Mouse (Mus musculus) liver, embryonic 13.5 days (tissue): Measurements from ENCODE around the gene Afmid. TPM values are rescaled to one million over a fixed set of nuclear protein-coding genes. Genes with fewer than 3 reads are reported as not detected.
A peak's percentile ranks its signal among the peaks of the same experiment; 100 is the strongest.
"Not testable (repeated sequence)": the region's sequence is repeated elsewhere in the genome, so short reads cannot be mapped to it uniquely, and the experiment has no call there.

Experiments
- ATAC-seq: fragments of 200-750 bp; cut with Nextera tagmentation; 2 replicates; pipeline ENCODE4 v1.8.0; 2017; ENCODE audit warnings: low read depth, mild to moderate bottlenecking, moderate number of reproducible peaks, moderate library complexity
- DNase-seq: peaks from one replicate; pipeline ENCODE4 v3.0.0; 2022
- H3K27ac ChIP-seq: fragments of 300-500 bp; sonication (generic); 2 replicates; pipeline ENCODE4 v1.5.1; 2015; ENCODE audit warnings: moderate library complexity, mild to moderate bottlenecking, inconsistent platforms
- H3K27me3 ChIP-seq: fragments of 300-500 bp; sonication (generic); 2 replicates; pipeline ENCODE4 v1.6.1; 2015; ENCODE audit warnings: mild to moderate bottlenecking, inconsistent platforms
- H3K36me3 ChIP-seq: fragments of 300-500 bp; sonication (generic); 2 replicates; pipeline ENCODE4 v1.6.1; 2015; ENCODE audit warnings: mild to moderate bottlenecking, inconsistent platforms
- H3K4me1 ChIP-seq: fragments of 300-500 bp; sonication (generic); replicated peaks from 2 replicates; pipeline ENCODE4 v1.6.1; 2015; ENCODE audit warnings: inconsistent platforms
- H3K4me2 ChIP-seq: fragments of 300-500 bp; sonication (generic); 2 replicates; pipeline ENCODE4 v1.6.1; 2015; ENCODE audit warnings: inconsistent platforms, mild to moderate bottlenecking, moderate library complexity
- H3K4me3 ChIP-seq: fragments of 300-500 bp; sonication (generic); replicated peaks from 2 replicates; pipeline ENCODE4 v1.5.1; 2015; ENCODE audit warnings: mild to moderate bottlenecking, inconsistent platforms
- H3K9ac ChIP-seq: fragments of 300-500 bp; sonication (generic); 2 replicates; pipeline ENCODE4 v1.6.1; 2015; ENCODE audit warnings: mild to moderate bottlenecking, inconsistent platforms
- H3K9me3 ChIP-seq: fragments of 300-500 bp; sonication (generic); replicated peaks from 2 replicates; pipeline ENCODE4 v1.6.1; 2016; ENCODE audit warnings: inconsistent platforms
- WGBS: fragments of 180-500 bp; shearing (Covaris S2); methylation state at CpG from one replicate; pipeline ENCODE4 v1.1.7; 2015; ENCODE audit not compliant: insufficient replicate concordance; 5-methylcytosine and 5-hydroxymethylcytosine counted together
- polyA plus RNA-seq: library from polyadenylated mRNA; unstranded; fragments of >200 nt; fragmentation: Nextera tagmentation; extraction: Ambion mirVana; gene quantifications from 2 replicates; pipeline ENCODE4 v1.2.1, GENCODE M21; 2015

The Afmid gene
- polyA plus RNA-seq, 1 experiment from 2014 or later = 7.8 TPM

DNA sequence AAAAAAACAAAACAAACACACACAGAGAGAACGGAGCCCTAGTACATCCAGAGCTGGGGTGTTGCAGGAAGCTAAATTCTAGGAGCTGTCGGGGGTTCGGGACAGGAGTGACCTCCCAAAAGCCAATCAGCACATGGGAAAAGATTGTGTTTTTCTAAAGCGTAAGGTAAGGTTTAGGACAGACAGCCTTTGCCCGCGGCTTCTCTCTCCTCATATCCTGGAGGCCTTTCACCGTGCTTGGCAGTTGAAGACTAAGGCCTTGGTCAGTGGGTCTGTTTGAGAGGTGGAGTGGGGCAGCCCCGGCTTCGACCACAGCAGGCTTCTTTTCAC lies 43.1 kb upstream of the Afmid start:
- ATAC-seq = no peak

DNA sequence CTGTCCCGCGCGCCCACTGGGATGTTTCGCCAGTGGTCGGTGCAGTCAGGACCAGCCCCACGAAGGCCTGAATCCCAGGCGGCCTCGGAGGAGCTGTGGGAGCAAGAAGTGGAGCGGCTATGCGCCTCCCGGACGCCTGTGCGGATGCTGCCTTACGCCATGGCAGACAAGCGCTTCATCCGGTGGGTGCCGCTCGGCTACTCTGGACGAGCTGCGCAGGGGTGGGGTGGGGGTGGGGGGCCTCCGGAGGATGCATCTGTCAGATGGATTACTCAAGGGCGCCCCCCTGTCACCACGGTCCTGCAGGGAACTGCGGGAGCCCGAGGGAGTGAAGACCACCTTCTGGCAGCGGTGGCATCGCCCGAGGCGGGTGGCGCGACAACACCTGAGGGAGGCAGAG lies 42.6 kb upstream of the Afmid start:
- no peak for ATAC-seq

More for the DNA sequence above, 43.1 kb upstream of the Afmid start:
- peak overlapping the region; percentile 100 for H3K27ac ChIP-seq
- peak overlapping the region; percentile 98 for H3K4me2 ChIP-seq
- no peaks in the 10 kb centered on the region for H3K9me3 ChIP-seq
- peaks cover 52% of the 10 kb centered on the region for H3K36me3 ChIP-seq
- H3K9ac ChIP-seq = peak overlapping the region; percentile 97
- no peak for DNase-seq
- H3K27me3 ChIP-seq = no peaks in the 10 kb centered on the region
- peak overlapping the region; percentile 96 for H3K4me3 ChIP-seq
- 6% methylated on average over 9 of the region's 9 CpGs for WGBS
- peaks cover 72% of the 10 kb centered on the region for H3K4me1 ChIP-seq

DNA sequence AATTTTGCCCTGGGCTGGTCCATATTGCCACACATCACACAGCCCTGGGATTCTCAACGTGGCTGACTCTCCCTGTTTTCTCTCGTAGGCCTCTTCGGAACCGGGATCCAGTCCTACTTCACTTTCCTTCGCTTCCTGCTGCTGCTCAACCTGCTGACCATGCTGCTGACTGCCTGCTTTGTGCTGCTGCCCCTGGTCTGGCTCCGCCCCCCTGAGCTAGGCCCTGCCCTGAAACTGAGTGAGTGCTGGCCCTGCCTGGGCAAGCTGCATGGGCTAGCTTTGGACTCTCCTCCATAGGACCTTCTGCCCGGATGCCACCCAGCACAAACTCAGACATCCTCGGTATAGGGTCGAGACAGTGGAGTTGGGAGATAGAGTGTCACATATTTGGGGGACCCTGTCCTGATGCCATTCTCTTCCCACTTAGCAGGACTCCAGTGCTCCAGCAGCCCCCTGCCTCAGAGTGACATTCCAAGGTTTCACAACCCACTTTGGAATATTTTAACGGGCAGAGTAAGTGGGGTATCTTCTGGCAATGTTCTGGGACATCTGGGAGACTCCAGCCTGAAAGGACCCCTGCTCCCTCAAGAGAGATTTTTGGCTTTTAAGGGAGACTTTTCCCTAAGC lies 41.9 kb upstream of the Afmid start:
- WGBS = 37% methylated on average over 10 of the region's 10 CpGs
- DNase-seq = peak; percentile 73
- Histone ChIP-seq H3K36me3 (peaks cover 50% of the 10 kb centered on the region), H3K27ac (peak overlapping the region; percentile 100), H3K27me3 (no peaks in the 10 kb centered on the region), H3K4me3 (peak overlapping the region; percentile 96), H3K9ac (peak overlapping the region; percentile 97), H3K9me3 (no peaks in the 10 kb centered on the region), H3K4me1 (peaks cover 61% of the 10 kb centered on the region), H3K4me2 (peak overlapping the region; percentile 98)
- peak; percentile 19 for ATAC-seq

More for the DNA sequence above, 42.6 kb upstream of the Afmid start:
- H3K4me2 ChIP-seq = peak overlapping the region; percentile 98
- under 1% methylated on average over 31 of the region's 31 CpGs for WGBS
- DNase-seq = peak; percentile 71
- H3K4me3 ChIP-seq = peak overlapping the region; percentile 96
- H3K9ac ChIP-seq = peak overlapping the region; percentile 97
- H3K36me3 ChIP-seq = peaks cover 52% of the 10 kb centered on the region
- H3K27ac ChIP-seq = peak overlapping the region; percentile 100
- no peaks in the 10 kb centered on the region for H3K27me3 ChIP-seq
- H3K9me3 ChIP-seq = no peaks in the 10 kb centered on the region
- peaks cover 68% of the 10 kb centered on the region for H3K4me1 ChIP-seq

DNA sequence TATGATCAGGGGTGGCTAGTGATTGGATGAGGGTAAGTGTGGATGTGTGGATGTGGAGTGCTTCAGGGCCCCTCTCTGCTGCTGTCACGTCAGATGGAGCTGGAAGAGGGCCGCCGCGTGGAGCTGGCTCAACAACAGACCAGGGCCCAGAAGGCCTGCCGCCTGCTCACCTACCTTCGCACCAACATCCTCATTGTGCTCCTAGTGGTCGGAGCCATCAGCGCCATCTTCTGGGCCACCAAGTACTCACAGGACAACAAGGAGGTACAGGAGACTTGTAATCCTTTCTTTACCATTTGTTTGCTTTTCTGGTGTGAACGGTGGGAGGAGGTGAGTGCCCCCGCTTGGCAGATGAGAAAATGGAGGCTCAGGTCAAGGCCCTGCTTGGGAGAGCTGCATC lies 39.4 kb upstream of the Afmid start:
- peak overlapping the region; percentile 98 for H3K4me2 ChIP-seq
- no peaks in the 10 kb centered on the region for H3K27me3 ChIP-seq
- ATAC-seq = no peak
- H3K4me3 ChIP-seq = peak overlapping the region; percentile 13; the same call in 1 of the 2 replicates
- peak; percentile 53 for DNase-seq
- H3K4me1 ChIP-seq = peaks cover 69% of the 10 kb centered on the region
- peak overlapping the region; percentile 100 for H3K27ac ChIP-seq
- H3K9me3 ChIP-seq = no peaks in the 10 kb centered on the region
- H3K36me3 ChIP-seq = peaks cover 58% of the 10 kb centered on the region
- H3K9ac ChIP-seq = peak overlapping the region; percentile 97; the same call in 1 of the 2 replicates
- WGBS = 21% methylated on average over 10 of the region's 10 CpGs

DNA sequence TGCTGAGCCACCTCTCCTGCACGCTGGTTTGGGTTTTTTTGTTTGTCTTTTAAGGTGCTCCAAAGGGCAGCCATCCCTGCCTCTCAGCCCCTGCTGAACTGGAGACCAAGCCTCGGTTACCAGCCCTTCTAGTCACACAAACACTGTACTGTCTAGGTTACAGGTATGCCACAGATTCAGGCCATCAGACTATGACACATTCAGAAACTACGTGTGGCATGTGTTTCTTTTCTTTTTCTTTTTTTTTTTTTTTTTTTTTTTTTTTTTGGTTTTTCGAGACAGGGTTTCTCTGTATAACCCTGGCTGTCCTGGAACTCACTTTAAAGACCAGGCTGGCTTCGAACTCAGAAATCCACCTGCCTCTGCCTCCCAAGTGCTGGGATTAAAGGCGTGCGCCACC lies 37.2 kb upstream of the Afmid start:
- not testable (repeated sequence) for H3K9me3 ChIP-seq, H3K4me3 ChIP-seq, DNase-seq, ATAC-seq, H3K9ac ChIP-seq, H3K27me3 ChIP-seq, H3K4me2 ChIP-seq, H3K27ac ChIP-seq
- WGBS = 83% methylated on average over 7 of the region's 7 CpGs
- peaks cover 72% of the 10 kb centered on the region for H3K4me1 ChIP-seq
- H3K36me3 ChIP-seq = peaks cover 70% of the 10 kb centered on the region

DNA sequence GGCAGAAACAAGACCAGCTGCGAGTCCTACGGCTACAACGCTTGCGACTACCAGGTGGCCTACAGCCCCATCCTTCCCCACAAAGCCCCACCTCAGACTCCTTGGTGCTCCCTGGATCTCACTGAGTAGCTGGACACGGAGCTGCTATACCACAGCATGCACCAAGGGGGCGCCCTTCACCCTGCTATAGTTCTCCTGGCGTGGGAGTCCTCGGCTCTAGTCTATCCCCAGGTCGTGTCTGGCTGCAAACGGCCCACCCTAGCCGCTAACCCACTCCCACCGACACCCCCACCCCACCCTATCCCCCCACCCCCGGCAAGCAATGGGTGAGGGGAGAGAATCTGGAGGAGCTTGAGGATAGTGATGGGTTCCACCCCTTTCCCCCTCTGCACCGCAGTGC lies 35.4 kb upstream of the Afmid start:
- no peaks in the 10 kb centered on the region for H3K27me3 ChIP-seq
- peak overlapping the region; percentile 77 for H3K4me2 ChIP-seq
- peak overlapping the region; percentile 68 for H3K9ac ChIP-seq
- peaks cover 70% of the 10 kb centered on the region for H3K4me1 ChIP-seq
- WGBS = 5% methylated on average over 14 of the region's 14 CpGs
- DNase-seq (peak; percentile 74), ATAC-seq (peak; percentile 59)
- H3K27ac ChIP-seq = peak overlapping the region; percentile 91
- peaks cover 54% of the 10 kb centered on the region for H3K36me3 ChIP-seq
- H3K4me3 ChIP-seq = peak overlapping the region; percentile 46
- H3K9me3 ChIP-seq = no peaks in the 10 kb centered on the region

DNA sequence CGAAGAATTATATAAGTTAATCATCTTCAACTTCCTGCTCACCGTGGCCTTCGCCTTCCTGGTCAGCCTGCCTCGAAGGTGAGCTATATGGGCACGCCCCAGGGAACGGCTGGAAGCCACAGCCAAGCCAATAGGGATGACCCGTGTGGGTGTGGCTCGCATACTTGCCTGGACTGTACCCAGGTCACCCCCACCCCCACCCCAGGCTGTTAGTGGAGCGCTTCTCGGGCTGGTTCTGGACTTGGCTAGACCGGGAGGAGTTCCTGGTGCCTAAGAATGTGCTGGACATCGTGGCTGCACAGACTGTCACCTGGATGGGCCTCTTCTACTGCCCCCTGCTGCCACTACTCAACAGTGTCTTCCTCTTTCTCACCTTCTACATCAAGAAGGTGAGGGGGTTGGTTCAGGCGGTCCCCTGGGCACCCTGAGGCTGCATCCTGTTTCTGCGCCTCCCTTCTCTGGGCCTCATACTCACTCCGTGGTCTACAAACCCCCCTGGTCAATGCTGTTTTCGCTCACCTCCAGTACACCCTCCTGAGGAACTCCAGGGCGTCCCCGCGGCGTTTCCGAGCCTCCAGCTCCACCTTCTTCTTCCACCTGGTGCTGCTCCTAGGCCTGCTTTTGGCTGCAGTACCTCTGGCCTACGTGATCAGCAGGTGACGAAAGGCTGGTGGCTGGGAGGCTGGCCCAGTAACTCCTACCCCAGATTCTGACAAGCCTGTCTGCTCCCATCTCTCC lies 34.9 kb upstream of the Afmid start:
- Histone ChIP-seq H3K9ac (peak overlapping the region; percentile 68), H3K27me3 (no peaks in the 10 kb centered on the region), H3K4me2 (peak overlapping the region; percentile 77), H3K4me1 (peaks cover 70% of the 10 kb centered on the region), H3K27ac (peak overlapping the region; percentile 91), H3K4me3 (peak overlapping the region; percentile 46), H3K36me3 (peaks cover 48% of the 10 kb centered on the region), H3K9me3 (no peaks in the 10 kb centered on the region)
- 33% methylated on average over 23 of the region's 23 CpGs for WGBS
- ATAC-seq = peak; percentile 76
- DNase-seq = peak; percentile 45

DNA sequence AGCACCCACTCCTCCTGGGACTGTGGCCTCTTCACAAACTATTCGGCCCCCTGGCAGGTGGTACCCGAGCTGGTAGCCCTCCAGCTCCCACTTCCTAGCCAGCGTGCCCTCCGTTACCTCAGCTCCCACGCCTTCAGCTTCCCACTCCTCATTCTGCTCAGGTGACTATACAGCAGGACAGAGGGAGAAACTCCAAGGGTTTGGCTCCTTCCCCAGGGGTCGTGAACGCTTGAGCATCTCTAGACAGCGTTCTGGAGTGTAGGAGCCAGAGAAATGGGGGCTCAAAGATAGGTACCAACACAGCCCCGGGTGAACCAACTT lies 34.3 kb upstream of the Afmid start:
- peak overlapping the region; percentile 68 for H3K9ac ChIP-seq
- H3K4me3 ChIP-seq = no peak overlapping the region
- no peaks in the 10 kb centered on the region for H3K27me3 ChIP-seq
- H3K4me2 ChIP-seq = peak overlapping the region; percentile 77
- peak overlapping the region; percentile 91 for H3K27ac ChIP-seq
- WGBS = 79% methylated on average over 9 of the region's 9 CpGs
- peaks cover 42% of the 10 kb centered on the region for H3K36me3 ChIP-seq
- H3K9me3 ChIP-seq = no peaks in the 10 kb centered on the region
- peaks cover 70% of the 10 kb centered on the region for H3K4me1 ChIP-seq
- no peak for DNase-seq
- ATAC-seq = no peak

DNA sequence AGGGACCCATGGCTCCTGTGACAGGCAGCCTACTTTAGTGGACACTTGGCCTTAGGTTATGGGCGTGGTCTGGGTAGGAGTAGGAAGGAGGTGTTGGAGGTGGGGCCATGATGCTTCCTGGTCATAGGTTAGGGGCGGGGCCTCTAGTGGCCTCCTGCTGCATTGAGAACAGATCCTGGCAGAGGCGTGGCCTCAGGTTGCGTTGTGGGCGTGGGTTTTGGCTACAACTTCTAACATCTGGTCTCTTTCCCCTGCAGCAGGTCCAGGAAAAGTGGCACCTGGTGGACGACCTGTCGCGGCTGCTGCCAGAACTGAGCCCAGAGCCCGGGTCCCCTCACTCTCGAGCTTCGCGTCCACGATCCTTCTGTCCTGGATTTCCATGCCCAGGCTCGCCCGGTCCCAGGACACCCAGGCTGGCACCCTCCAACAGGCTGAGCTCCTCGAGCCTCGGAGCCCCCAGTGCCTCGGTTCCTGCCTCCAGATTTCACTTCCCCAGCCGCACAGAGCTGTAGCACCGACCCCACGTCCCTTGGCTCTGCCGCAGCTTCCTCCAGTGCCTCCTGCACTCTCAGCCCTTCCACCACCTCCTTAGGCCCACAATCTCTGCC lies 33.3 kb upstream of the Afmid start:
- H3K4me1 ChIP-seq = peaks cover 77% of the 10 kb centered on the region
- peak; percentile 92 for DNase-seq
- no peaks in the 10 kb centered on the region for H3K27me3 ChIP-seq
- H3K4me3 ChIP-seq = peak overlapping the region; percentile 52
- peak; percentile 77 for ATAC-seq
- peak overlapping the region; percentile 73 for H3K9ac ChIP-seq
- peaks cover 33% of the 10 kb centered on the region for H3K36me3 ChIP-seq
- WGBS = 8% methylated on average over 22 of the region's 22 CpGs
- peak overlapping the region; percentile 91 for H3K27ac ChIP-seq
- peak overlapping the region; percentile 77 for H3K4me2 ChIP-seq
- H3K9me3 ChIP-seq = no peaks in the 10 kb centered on the region

DNA sequence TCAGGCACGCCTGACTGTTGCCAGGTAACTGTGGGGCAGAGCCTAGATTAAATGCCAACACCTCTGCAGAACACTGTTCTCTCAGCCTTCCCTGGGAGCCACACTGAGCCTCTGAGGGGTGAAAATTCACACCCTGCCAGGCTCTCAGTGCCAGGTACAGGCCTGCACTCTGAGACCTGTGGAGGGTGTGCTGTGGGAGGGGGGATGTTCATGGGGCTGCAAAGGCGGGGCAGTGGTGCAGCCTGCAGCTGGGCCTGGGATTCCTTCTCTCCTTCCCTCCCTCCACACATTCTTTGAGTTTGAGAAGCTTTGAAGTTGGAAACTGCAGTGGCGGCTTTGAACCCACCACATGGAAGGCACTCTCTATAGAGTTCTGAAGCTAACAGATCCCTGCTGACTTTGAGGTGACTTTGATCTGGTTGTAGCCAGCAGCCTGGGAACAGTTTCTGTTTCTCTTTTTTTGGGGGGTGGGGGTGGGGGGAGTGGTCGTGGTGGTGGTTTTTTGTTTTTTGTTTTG lies 31.6 kb upstream of the Afmid start:
- Histone ChIP-seq H3K27ac (peak overlapping the region; percentile 81), H3K27me3 (no peaks in the 10 kb centered on the region), H3K4me3 (no peak overlapping the region), H3K9me3 (no peaks in the 10 kb centered on the region), H3K4me1 (peaks cover 92% of the 10 kb centered on the region), H3K9ac (peak overlapping the region; percentile 19; the same call in 1 of the 2 replicates), H3K36me3 (peaks cover 17% of the 10 kb centered on the region), H3K4me2 (no peak overlapping the region)
- 74% methylated on average over 4 of the region's 4 CpGs for WGBS
- no peak for DNase-seq
- ATAC-seq = no peak

DNA sequence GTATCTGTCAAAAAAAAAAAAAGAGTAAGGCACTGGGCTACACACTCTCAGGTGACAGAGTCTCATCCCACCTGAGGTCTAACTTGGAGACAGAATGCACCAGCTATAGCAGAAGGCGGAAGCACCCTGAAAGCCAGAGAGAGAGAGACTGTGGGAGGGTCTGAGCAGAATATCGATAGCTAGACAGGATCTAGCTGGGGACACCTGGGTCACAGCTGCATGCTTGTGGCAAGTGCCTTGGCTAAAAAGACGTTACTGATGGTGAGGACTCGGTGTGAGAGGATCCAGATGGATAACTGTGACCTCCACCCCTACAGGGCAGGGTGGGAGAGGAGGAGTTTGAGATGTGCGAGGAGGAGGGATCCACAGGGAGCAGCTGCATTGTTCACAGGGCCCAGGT lies 28.8 kb upstream of the Afmid start:
- H3K4me2 ChIP-seq = peak overlapping the region; percentile 81
- peak overlapping the region; percentile 99 for H3K27ac ChIP-seq
- H3K9ac ChIP-seq = peak overlapping the region; percentile 95
- ATAC-seq (no peak), DNase-seq (no peak)
- H3K9me3 ChIP-seq = no peaks in the 10 kb centered on the region
- peaks cover 96% of the 10 kb centered on the region for H3K4me1 ChIP-seq
- H3K4me3 ChIP-seq = peak overlapping the region; percentile 80
- WGBS = 20% methylated on average over 5 of the region's 5 CpGs
- H3K27me3 ChIP-seq = no peaks in the 10 kb centered on the region
- H3K36me3 ChIP-seq = peaks cover 32% of the 10 kb centered on the region
